Mouse (Mus musculus) E14TG2a.4 (cell line): ENCODE data around the gene Ajap1.

Experiments used
- CTCF ChIP-seq: conservative IDR thresholded peaks from 2 replicates; pipeline ENCODE4 v1.5.1; 2014; ENCODE audit warnings: low read length
- NANOG ChIP-seq: IDR thresholded peaks from 2 replicates; pipeline ENCODE4 v1.6.1; 2014; ENCODE audit warnings: borderline replicate concordance, low read length, mixed read lengths
- POU5F1 ChIP-seq: IDR thresholded peaks from 2 replicates; pipeline ENCODE4 v1.6.1; 2014; ENCODE audit warnings: low read length, borderline replicate concordance

DNA sequence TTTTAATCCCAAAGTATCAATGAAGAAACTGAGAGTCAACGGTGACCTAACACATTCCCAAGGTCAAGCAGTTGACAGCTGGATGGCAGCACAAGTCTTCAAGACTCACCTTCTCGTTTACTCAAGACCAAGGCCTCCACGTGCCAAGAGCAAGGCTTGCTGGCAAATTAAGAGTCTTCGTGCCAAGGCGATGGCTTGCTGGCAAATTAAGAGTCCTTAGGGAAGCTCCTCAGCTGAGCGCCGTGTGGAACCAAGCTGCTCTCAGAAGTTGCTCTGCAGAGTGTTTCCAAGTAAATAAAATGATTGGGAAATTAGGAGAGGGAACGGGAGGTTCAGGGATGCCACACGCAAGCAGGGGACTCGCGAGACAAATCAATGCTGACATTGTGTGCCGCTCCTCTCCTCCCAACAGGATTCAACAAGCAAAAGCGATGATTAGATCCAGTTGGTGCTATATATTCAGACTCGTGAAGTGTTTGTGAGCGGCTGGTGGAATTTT, 147.3 kb downstream of the Ajap1 start:
- TF ChIP-seq CTCF, result no peak
- TF ChIP-seq NANOG, result no peak
- TF ChIP-seq POU5F1, result no peak
